Mouse (Mus musculus) urinary bladder, adult 2 months (tissue): ENCODE results near the gene Sap18. TPM values are rescaled to one million over a fixed set of nuclear protein-coding genes. Genes with fewer than 3 reads are reported as not detected.
"Not testable (repeated sequence)": the region's sequence is repeated elsewhere in the genome, so short reads cannot be mapped to it uniquely, and the experiment has no call there.

Experiments used
- DNase-seq: peaks from one replicate; pipeline ENCODE4 v3.0.0; 2022; ENCODE audit warnings: low spot score
- polyA plus RNA-seq: library from polyadenylated mRNA; depleted of rRNA; stranded (reverse); fragments of >200 nt; gene quantifications from 2 replicates; pipeline ENCODE4 v1.2.3, GENCODE M21; 2012; rRNA removed

The Sap18 gene
- 38.9 and 49.8 TPM in 2 replicates for polyA plus RNA-seq

- peak; percentile 89 for DNase-seq
Observed at GRCm38 (mm10) chr14:57797991-57798931, at the start of gene Sap18. Sap18 (plus strand) TSS chr14:57798180.

GRCm38 (mm10) chr14:57749501-57749900 lies 48.5 kb upstream of the Sap18 start:
- no peak for DNase-seq

- not testable (repeated sequence) for DNase-seq
Observed at GRCm38 (mm10) chr14:57751006-57751405, 47.0 kb upstream of the Sap18 start.

GRCm38 (mm10) chr14:57753351-57753992 lies 44.5 kb upstream of the Sap18 start:
- no peak for DNase-seq

GRCm38 (mm10) chr14:57755661-57756060 lies 42.3 kb upstream of the Sap18 start:
- no peak for DNase-seq

- DNase-seq, result no peak
Observed at GRCm38 (mm10) chr14:57756094-57756493, 41.9 kb upstream of the Sap18 start.

- no peak for DNase-seq
Observed at GRCm38 (mm10) chr14:57758237-57758636, 39.7 kb upstream of the Sap18 start, which contains the start of gene Lats2. Lats2 (minus strand) TSS chr14:57758388.

GRCm38 (mm10) chr14:57760447-57761412 lies 37.2 kb upstream of the Sap18 start:
- DNase-seq, result no peak

- DNase-seq, result no peak
Observed at GRCm38 (mm10) chr14:57769102-57769501, 28.9 kb upstream of the Sap18 start.

- no peak for DNase-seq
Observed at GRCm38 (mm10) chr14:57772157-57772815, 25.7 kb upstream of the Sap18 start.

- no peak for DNase-seq
Observed at GRCm38 (mm10) chr14:57787406-57787805, 10.6 kb upstream of the Sap18 start.

- no peak for DNase-seq
Observed at GRCm38 (mm10) chr14:57789311-57789710, 8.7 kb upstream of the Sap18 start.

GRCm38 (mm10) chr14:57789759-57790158 lies 8.2 kb upstream of the Sap18 start:
- DNase-seq, result no peak

GRCm38 (mm10) chr14:57791171-57791570 lies 6.8 kb upstream of the Sap18 start:
- no peak for DNase-seq

GRCm38 (mm10) chr14:57797551-57797950 lies 429 bp upstream of the Sap18 start:
- no peak for DNase-seq

GRCm38 (mm10) chr14:57803731-57804130 lies 5.8 kb downstream of the Sap18 start:
- no peak for DNase-seq

- no peak for DNase-seq
Observed at GRCm38 (mm10) chr14:57808558-57808957, 10.6 kb downstream of the Sap18 start.

GRCm38 (mm10) chr14:57810886-57811285 lies 12.9 kb downstream of the Sap18 start:
- no peak for DNase-seq

- DNase-seq, result no peak
Observed at GRCm38 (mm10) chr14:57811844-57812243, 13.9 kb downstream of the Sap18 start.

- DNase-seq, result no peak
Observed at GRCm38 (mm10) chr14:57820839-57821238, 22.9 kb downstream of the Sap18 start.
